Mouse (Mus musculus) kidney, adult 11 months (tissue): ENCODE results near the gene Cntrl.

ENCODE experiments used
- DNase-seq: peaks from one replicate; pipeline ENCODE4 v3.0.0; 2022

Cntrl gene

GRCm38 (mm10) chr2:35109141-35109923 is at the start of gene Cntrl:
Gene Cntrl, plus strand, starts transcription at chr2:35109492.
- peak; percentile 94 for DNase-seq

DNA sequence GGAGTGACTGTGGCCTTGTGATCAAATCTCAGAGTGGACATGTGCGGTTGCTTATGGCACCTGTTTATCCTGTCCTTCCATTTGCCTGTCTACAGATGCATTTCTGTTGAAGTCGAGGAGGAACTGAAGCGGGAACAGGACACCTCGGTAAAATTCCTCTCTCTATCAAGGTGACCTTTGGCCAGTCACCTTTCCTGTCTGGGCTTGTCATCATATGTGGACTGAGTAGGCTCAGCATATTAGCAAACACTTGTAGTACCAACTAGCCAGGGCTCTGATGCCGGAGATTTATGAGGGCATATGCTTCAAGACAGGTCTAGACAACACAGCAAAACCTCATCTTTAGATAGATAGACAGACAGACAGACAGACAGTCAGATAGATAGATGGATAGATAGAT is 49.0 kb upstream of the Cntrl start:
- DNase-seq: no peak

DNA sequence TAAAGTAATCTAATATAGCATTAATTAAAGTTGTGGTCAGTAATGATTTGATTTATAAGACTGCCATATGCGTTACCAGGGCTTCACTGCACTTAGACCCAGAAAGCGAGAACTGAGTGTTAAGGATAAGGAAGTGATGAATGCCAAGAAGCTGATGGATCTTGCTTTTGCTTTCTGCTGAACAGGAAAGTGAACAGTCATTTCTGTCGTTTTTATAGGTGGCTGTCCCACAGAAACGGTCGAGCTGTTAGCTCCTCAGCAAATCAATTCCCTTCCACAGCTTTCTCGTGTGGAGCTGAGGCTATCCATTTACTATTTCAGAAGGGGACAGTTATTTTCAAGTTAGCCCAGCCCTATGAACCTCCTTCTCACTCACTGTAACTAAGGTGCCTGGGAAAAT is 48.4 kb upstream of the Cntrl start:
- no peak for DNase-seq

DNA sequence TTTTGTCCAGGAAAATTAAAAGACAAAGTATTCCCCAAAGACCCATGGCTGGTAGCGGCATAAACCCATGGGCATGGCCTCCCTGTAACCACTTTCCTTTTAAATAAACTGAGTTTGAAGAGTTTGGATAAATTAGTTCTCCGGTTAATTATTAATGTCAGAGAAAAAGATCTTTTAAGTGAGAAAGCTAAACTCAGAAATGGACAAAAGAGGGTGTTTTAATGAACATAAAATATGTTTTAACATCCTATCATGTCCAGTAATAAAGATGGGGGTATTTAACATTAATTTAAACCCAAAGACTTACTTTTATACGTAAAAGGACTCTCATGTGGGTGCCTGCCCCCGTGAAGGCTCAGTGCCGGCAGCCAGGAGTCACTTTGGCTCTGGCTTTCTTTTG is 48.0 kb upstream of the Cntrl start, which contains the start of gene Hc:
TSS of gene Hc (minus strand) at position 101 of the 400 bp plus-strand sequence.
- DNase-seq: no peak

- no peak for DNase-seq
Measured at GRCm38 (mm10) chr2:35063333-35064030, 45.8 kb upstream of the Cntrl start.

- DNase-seq: no peak
Measured at GRCm38 (mm10) chr2:35066525-35067082, 42.7 kb upstream of the Cntrl start.

GRCm38 (mm10) chr2:35067117-35067516 is 42.2 kb upstream of the Cntrl start:
- no peak for DNase-seq

DNA sequence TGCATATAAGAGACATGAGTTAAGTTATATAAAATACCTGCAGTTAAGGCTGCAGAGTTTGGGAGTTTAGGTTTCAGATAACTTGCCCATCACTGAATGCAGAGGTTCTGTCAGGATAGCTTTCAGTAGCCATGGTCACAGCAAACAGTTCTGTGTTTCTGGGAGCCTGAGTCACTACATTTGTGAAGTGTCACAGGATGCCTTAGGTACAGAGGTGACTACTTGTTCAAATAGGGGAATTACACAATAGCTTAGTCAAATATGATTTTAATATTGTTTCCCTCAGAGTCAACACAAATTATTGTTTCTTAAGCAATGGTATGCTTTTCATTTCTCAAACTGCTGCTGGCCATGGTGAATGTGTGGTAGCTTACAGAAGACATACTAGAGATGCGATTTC is 40.2 kb upstream of the Cntrl start:
- DNase-seq: no peak

- DNase-seq: no peak
Measured at GRCm38 (mm10) chr2:35070275-35070674, 39.0 kb upstream of the Cntrl start.

- DNase-seq: no peak
Measured at GRCm38 (mm10) chr2:35072547-35072946, 36.7 kb upstream of the Cntrl start.

GRCm38 (mm10) chr2:35074328-35074727 is 35.0 kb upstream of the Cntrl start:
- DNase-seq: no peak

DNA sequence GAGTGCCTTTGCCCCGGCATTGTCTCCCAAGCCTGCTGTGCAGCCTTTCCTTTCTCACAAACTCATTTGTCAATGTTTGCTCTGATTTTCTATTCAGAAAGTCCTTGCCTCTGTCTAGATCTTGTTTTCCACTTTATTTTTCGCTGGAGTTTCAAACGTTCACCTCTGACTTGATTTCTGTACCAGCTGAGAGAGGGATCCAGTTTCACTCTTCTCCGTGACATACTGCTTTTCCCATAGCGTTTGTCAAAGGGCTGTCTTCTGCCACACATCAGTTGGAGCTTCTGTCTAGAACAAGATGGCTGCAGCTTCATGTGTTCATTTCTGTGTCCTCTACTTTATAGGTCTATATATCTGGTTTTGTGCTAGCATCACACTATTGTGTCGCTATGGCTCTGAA is 30.1 kb upstream of the Cntrl start:
- DNase-seq: no peak

- DNase-seq: no peak
Measured at GRCm38 (mm10) chr2:35087418-35087817, 21.9 kb upstream of the Cntrl start.

DNA sequence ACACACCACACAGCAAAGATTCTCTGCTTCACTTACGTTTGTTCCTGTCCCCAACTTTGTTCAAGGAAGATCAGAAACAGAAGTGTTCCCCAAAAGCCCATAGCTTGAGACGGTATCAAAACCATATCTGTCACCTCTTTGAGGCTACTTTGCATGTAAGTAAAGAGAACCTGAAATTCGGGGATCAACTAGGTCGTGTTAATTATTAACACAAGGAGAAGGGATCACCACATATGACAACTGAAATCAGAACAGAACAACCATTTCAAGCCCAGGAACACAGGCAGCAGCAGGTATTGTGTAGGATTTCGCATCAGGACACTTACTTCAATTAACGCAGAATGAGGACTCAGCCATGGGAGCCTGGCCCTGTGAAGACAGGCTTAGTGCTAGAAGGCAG is 8.8 kb upstream of the Cntrl start:
- no peak for DNase-seq

DNA sequence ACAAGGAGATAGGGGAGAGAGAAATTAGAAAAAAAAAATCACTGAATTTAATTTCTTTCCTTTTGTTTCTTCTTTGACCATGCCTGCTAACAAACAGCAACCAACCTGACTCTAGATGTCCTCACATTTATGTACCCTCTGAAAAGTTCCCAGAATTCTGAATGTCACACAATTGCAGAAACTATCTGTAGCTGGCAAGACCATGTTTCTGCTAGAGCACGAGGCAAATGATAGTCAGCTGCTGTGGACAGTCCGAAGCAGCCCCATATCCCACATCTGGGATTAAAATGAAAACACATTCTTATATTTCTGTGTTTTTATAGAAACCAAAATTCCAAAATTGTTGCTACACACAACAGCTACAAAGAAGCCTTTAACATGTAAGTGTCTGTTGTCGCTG is 7.8 kb upstream of the Cntrl start, which contains the start of gene AI182371:
TSS of gene AI182371 (minus strand) at position 101 of the 400 bp plus-strand sequence.
- DNase-seq: no peak

- DNase-seq: no peak
Measured at GRCm38 (mm10) chr2:35102777-35103176, 6.5 kb upstream of the Cntrl start.

GRCm38 (mm10) chr2:35103558-35103957 is 5.7 kb upstream of the Cntrl start:
- no peak for DNase-seq

GRCm38 (mm10) chr2:35104843-35105242 is 4.4 kb upstream of the Cntrl start:
- DNase-seq: no peak

- peak; percentile 8 for DNase-seq
Measured at GRCm38 (mm10) chr2:35107984-35108635, 1.2 kb upstream of the Cntrl start.

GRCm38 (mm10) chr2:35108712-35109111 is 580 bp upstream of the Cntrl start:
- DNase-seq: peak; percentile 38

GRCm38 (mm10) chr2:35109924-35110304 is 622 bp downstream of the Cntrl start:
- no peak for DNase-seq

DNA sequence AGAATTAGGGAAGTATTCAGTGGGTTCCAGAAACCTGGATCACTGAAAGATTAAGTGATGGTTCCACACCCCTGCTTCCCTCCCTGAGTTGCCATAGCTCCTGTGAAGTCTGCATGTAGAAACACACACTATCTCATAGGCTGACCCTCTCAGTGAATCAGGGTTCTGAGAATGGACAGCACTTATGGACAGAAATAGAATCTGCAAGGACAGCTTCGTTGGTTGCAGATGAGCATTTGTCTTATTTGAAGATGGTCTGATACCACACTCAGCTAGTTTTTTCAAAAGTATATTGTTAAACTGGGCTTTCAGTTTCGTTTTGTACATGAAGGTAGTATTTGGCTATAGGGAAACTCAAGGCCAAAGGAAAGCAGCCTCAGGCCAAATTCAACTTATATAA is 1.2 kb downstream of the Cntrl start:
- no peak for DNase-seq

GRCm38 (mm10) chr2:35124716-35125115 is 15.4 kb downstream of the Cntrl start:
- no peak for DNase-seq
